Mouse (Mus musculus): Measurements from ENCODE around the gene Myo18b. TPM values are rescaled to one million over a fixed set of nuclear protein-coding genes. Genes with fewer than 3 reads are reported as not detected.
A peak's percentile ranks its signal among the peaks of the same experiment; 100 is the strongest.

Myo18b gene
- polyA plus RNA-seq, 1 experiment from 2014 or later: 0.40 TPM

GRCm38 (mm10) chr5:112771376-112771901, 124.7 kb downstream of the Myo18b start:
- Histone ChIP-seq H3K4me1 (ENCODE audit: control insufficient read depth, insufficient read depth, low read length) (no peaks in the 10 kb centered on the region), H3K27me3 (replicated peaks; ENCODE audit: control insufficient read depth, insufficient read depth, low read length) (no peaks in the 10 kb centered on the region), H3K9me3 (ENCODE audit: control insufficient read depth, low read length) (0 out of 2 replicates have a peak, but pooled peaks cover 3% of the 10 kb centered on the region), H3K36me3 (ENCODE audit: control insufficient read depth, insufficient read depth, low read length) (no peaks in the 10 kb centered on the region), H3K4me2 (ENCODE audit: low read depth, low read length) (no peak overlapping the region), H3K4me3 (ENCODE audit: low read length) (no peak overlapping the region), H3K9ac (ENCODE audit: low read depth, low read length) (no peak overlapping the region), H3K27ac (ENCODE audit: low read length) (no peak overlapping the region)
- peak; percentile 18; the same call in 1 of the 2 replicates for ATAC-seq
- WGBS: 37% methylated on average over 6 of the region's 6 CpGs

GRCm38 (mm10) chr5:112769721-112770119, 126.4 kb downstream of the Myo18b start:
- Histone ChIP-seq H3K4me2 (ENCODE audit: low read depth, low read length) (no peak overlapping the region), H3K27ac (ENCODE audit: low read length) (no peak overlapping the region), H3K36me3 (ENCODE audit: control insufficient read depth, insufficient read depth, low read length) (no peaks in the 10 kb centered on the region), H3K27me3 (replicated peaks; ENCODE audit: control insufficient read depth, insufficient read depth, low read length) (no peaks in the 10 kb centered on the region), H3K4me1 (ENCODE audit: control insufficient read depth, insufficient read depth, low read length) (no peaks in the 10 kb centered on the region), H3K4me3 (ENCODE audit: low read length) (no peak overlapping the region), H3K9me3 (ENCODE audit: control insufficient read depth, low read length) (0 out of 2 replicates have a peak, but pooled peaks cover 3% of the 10 kb centered on the region), H3K9ac (ENCODE audit: low read depth, low read length) (no peak overlapping the region)
- ATAC-seq: no peak
- 14% methylated on average over 4 of the region's 4 CpGs for WGBS

GRCm38 (mm10) chr5:112769020-112769720, 127.0 kb downstream of the Myo18b start:
- ATAC-seq: no peak
- Histone ChIP-seq H3K27ac (ENCODE audit: low read length) (no peak overlapping the region), H3K4me2 (ENCODE audit: low read depth, low read length) (no peak overlapping the region), H3K27me3 (replicated peaks; ENCODE audit: control insufficient read depth, insufficient read depth, low read length) (no peaks in the 10 kb centered on the region), H3K9ac (ENCODE audit: low read depth, low read length) (no peak overlapping the region), H3K9me3 (ENCODE audit: control insufficient read depth, low read length) (0 out of 2 replicates have a peak, but pooled peaks cover 3% of the 10 kb centered on the region), H3K4me3 (ENCODE audit: low read length) (no peak overlapping the region), H3K4me1 (ENCODE audit: control insufficient read depth, insufficient read depth, low read length) (no peaks in the 10 kb centered on the region), H3K36me3 (ENCODE audit: control insufficient read depth, insufficient read depth, low read length) (no peaks in the 10 kb centered on the region)
- 42% methylated on average over 11 of the region's 11 CpGs for WGBS

GRCm38 (mm10) chr5:112768556-112768955, 127.6 kb downstream of the Myo18b start:
- 0 out of 2 replicates have a peak, but pooled peaks cover 3% of the 10 kb centered on the region for H3K9me3 ChIP-seq (ENCODE audit: control insufficient read depth, low read length)
- no peak overlapping the region for H3K9ac ChIP-seq (ENCODE audit: low read depth, low read length)
- no peak for ATAC-seq
- 94% methylated on average over 5 of the region's 5 CpGs for WGBS
- no peaks in the 10 kb centered on the region for H3K27me3 ChIP-seq (replicated peaks; ENCODE audit: control insufficient read depth, insufficient read depth, low read length)
- H3K4me1 ChIP-seq (ENCODE audit: control insufficient read depth, insufficient read depth, low read length): no peaks in the 10 kb centered on the region
- H3K36me3 ChIP-seq (ENCODE audit: control insufficient read depth, insufficient read depth, low read length): no peaks in the 10 kb centered on the region
- no peak overlapping the region for H3K4me3 ChIP-seq (ENCODE audit: low read length)
- H3K27ac ChIP-seq (ENCODE audit: low read length): no peak overlapping the region
- no peak overlapping the region for H3K4me2 ChIP-seq (ENCODE audit: low read depth, low read length)

- Histone ChIP-seq H3K36me3 (ENCODE audit: control insufficient read depth, insufficient read depth, low read length) (no peaks in the 10 kb centered on the region), H3K27ac (ENCODE audit: low read length) (no peak overlapping the region), H3K4me1 (ENCODE audit: control insufficient read depth, insufficient read depth, low read length) (no peaks in the 10 kb centered on the region), H3K9me3 (ENCODE audit: control insufficient read depth, low read length) (no peaks in the 10 kb centered on the region), H3K9ac (ENCODE audit: low read depth, low read length) (no peak overlapping the region), H3K27me3 (replicated peaks; ENCODE audit: control insufficient read depth, insufficient read depth, low read length) (no peaks in the 10 kb centered on the region), H3K4me2 (ENCODE audit: low read depth, low read length) (no peak overlapping the region), H3K4me3 (ENCODE audit: low read length) (no peak overlapping the region)
- WGBS: 78% methylated on average over 3 of the region's 3 CpGs
- no peak for ATAC-seq
Measured at GRCm38 (mm10) chr5:112761415-112762075, 134.6 kb downstream of the Myo18b start.

- Histone ChIP-seq H3K27me3 (replicated peaks; ENCODE audit: control insufficient read depth, insufficient read depth, low read length) (no peaks in the 10 kb centered on the region), H3K4me3 (ENCODE audit: low read length) (no peak overlapping the region), H3K36me3 (ENCODE audit: control insufficient read depth, insufficient read depth, low read length) (no peaks in the 10 kb centered on the region), H3K27ac (ENCODE audit: low read length) (no peak overlapping the region), H3K4me1 (ENCODE audit: control insufficient read depth, insufficient read depth, low read length) (no peaks in the 10 kb centered on the region), H3K9ac (ENCODE audit: low read depth, low read length) (no peak overlapping the region), H3K9me3 (ENCODE audit: control insufficient read depth, low read length) (no peaks in the 10 kb centered on the region), H3K4me2 (ENCODE audit: low read depth, low read length) (no peak overlapping the region)
- 33% methylated on average over 10 of the region's 10 CpGs for WGBS
- ATAC-seq: no peak
Measured at GRCm38 (mm10) chr5:112755581-112755980, 140.6 kb downstream of the Myo18b start.

GRCm38 (mm10) chr5:112749634-112750033, 146.5 kb downstream of the Myo18b start:
- no peak for ATAC-seq
- Histone ChIP-seq H3K4me3 (ENCODE audit: low read length) (no peak overlapping the region), H3K4me1 (ENCODE audit: control insufficient read depth, insufficient read depth, low read length) (no peaks in the 10 kb centered on the region), H3K27me3 (replicated peaks; ENCODE audit: control insufficient read depth, insufficient read depth, low read length) (0 out of 2 replicates have a peak, but pooled peaks cover 4% of the 10 kb centered on the region), H3K9ac (ENCODE audit: low read depth, low read length) (no peak overlapping the region), H3K9me3 (ENCODE audit: control insufficient read depth, low read length) (0 out of 2 replicates have a peak, but pooled peaks cover 6% of the 10 kb centered on the region), H3K27ac (ENCODE audit: low read length) (no peak overlapping the region), H3K36me3 (ENCODE audit: control insufficient read depth, insufficient read depth, low read length) (no peaks in the 10 kb centered on the region), H3K4me2 (ENCODE audit: low read depth, low read length) (no peak overlapping the region)
- 48% methylated on average over 5 of the region's 5 CpGs for WGBS

GRCm38 (mm10) chr5:112748001-112748719, 148.0 kb downstream of the Myo18b start:
- no peak for ATAC-seq
- Histone ChIP-seq H3K27me3 (replicated peaks; ENCODE audit: control insufficient read depth, insufficient read depth, low read length) (0 out of 2 replicates have a peak, but pooled peaks cover 4% of the 10 kb centered on the region), H3K4me1 (ENCODE audit: control insufficient read depth, insufficient read depth, low read length) (no peaks in the 10 kb centered on the region), H3K27ac (ENCODE audit: low read length) (no peak overlapping the region), H3K9me3 (ENCODE audit: control insufficient read depth, low read length) (0 out of 2 replicates have a peak, but pooled peaks cover 6% of the 10 kb centered on the region), H3K4me3 (ENCODE audit: low read length) (no peak overlapping the region), H3K9ac (ENCODE audit: low read depth, low read length) (no peak overlapping the region), H3K36me3 (ENCODE audit: control insufficient read depth, insufficient read depth, low read length) (no peaks in the 10 kb centered on the region), H3K4me2 (ENCODE audit: low read depth, low read length) (no peak overlapping the region)
- 29% methylated on average over 21 of the region's 21 CpGs for WGBS
